Mouse (Mus musculus) cerebellum, adult 2 months (tissue): Measurements from ENCODE around the gene Carmil1.

Experiments used
- CTCF ChIP-seq: fragments of 200-500 bp; IDR thresholded peaks from 2 replicates; pipeline ENCODE4 v1.5.1; 2011; ENCODE audit warnings: low read depth, mild to moderate bottlenecking, control low read depth, low read length, moderate library complexity, borderline replicate concordance; ENCODE audit not compliant: insufficient read depth
- POLR2A ChIP-seq: fragments of 200-500 bp; IDR thresholded peaks from 2 replicates; pipeline ENCODE4 v1.6.1; 2011; ENCODE audit warnings: low read length, control low read depth, borderline replicate concordance; ENCODE audit not compliant: insufficient read depth

DNA sequence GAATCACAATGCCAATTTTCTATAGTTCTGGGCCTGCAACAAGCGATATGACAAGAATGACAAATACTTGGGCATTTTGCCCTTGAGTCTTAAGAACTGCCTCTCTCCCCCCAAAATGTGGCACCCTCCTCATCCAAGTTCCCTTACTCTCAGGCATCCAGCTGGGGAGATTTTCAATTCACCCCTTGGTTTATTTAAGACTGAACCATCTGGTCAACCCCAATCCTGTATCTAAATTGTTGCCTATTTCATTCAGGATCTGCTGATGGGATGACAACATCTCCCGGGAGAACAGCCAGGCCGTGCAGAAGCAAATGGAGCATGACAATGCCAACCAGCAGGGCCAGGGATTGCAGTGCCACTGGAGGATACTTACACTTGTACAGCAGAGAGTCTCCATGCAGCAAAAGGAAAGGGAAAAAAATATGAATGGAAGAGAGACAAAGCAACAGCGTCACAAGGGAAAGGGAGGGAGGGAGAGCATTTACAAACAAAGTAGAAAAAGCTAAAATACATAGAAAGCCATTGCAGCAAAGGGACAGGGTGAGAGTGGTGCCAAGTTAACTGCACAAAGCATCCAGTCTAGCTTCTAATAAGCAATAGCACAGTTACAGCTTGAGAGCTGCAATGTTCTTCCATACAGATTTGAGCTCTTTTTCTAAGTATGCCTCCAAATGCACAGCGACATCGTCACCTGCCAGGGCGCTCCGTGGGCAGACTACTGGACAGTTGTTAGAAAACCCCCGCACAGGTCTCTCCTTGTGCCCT is 231.1 kb downstream of the Carmil1 start:
- TF ChIP-seq CTCF (no peak), POLR2A (no peak)
